Mouse (Mus musculus) heart, adult 2 months (tissue): ENCODE measurements at regions not wholly inside any gene's neighbourhood (a gene's known extent, or its start where the extent isn't known, plus 50 kb on each side); places are given as distances from the start of the nearest gene placed in this dataset.

Source experiments
- CTCF ChIP-seq: fragments of 200-600 bp; IDR thresholded peaks from 2 replicates; pipeline ENCODE4 v1.8.1; 2022; ENCODE audit warnings: antibody characterized with exemption, mild to moderate bottlenecking, moderate library complexity
- EP300 ChIP-seq: fragments of 200-500 bp; IDR thresholded peaks from 2 replicates; pipeline ENCODE4 v1.6.1; 2011; ENCODE audit warnings: low read depth, low read length, control low read depth; ENCODE audit not compliant: insufficient read depth

GRCm38 (mm10) chr12:45970472-45970871, 848.3 kb downstream of the Nova1 start:
- TF ChIP-seq EP300, result no peak
- TF ChIP-seq CTCF, result no peak
